Mouse (Mus musculus) stomach, postnatal 0 days (tissue): Measurements from ENCODE around the gene Chaf1b.

Experiments
- CTCF ChIP-seq: IDR thresholded peaks from 2 replicates; pipeline ENCODE4 v1.5.1; 2016; ENCODE audit warnings: antibody characterized with exemption, low read depth, mild to moderate bottlenecking, moderate library complexity
- EP300 ChIP-seq: optimal IDR thresholded peaks from 2 replicates; pipeline ENCODE3; 2016; ENCODE audit warnings: antibody characterized with exemption

DNA sequence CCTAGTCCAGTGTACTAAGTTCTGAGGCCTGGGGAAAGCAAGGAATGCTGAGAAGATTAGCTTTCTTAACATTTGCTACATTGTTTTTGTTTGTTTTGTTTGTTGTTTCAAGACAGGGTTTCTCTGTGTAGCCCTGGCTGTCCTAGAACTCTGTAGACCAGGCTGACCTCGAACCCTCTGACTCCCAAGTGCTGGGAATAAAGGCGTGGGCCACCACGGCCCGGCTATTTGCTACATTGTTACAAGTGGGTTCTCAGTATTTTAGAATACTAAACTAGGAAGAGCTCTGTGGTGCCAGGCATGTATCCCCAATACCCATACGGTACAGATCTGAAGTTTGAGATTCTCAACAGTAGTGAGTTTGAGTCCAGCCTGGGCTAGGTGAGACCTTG is 1.0 kb downstream of the Chaf1b start:
- TF ChIP-seq CTCF (no peak), EP300 (no peak)
